Mouse (Mus musculus): Measurements from ENCODE around the gene Hmgxb4.

Gene Hmgxb4

GRCm38 (mm10) chr8:75018274-75018972 is 25.3 kb downstream of the Hmgxb4 start:
- no peak for DNase-seq (ENCODE audit: low spot score in 2 of 2)

DNA sequence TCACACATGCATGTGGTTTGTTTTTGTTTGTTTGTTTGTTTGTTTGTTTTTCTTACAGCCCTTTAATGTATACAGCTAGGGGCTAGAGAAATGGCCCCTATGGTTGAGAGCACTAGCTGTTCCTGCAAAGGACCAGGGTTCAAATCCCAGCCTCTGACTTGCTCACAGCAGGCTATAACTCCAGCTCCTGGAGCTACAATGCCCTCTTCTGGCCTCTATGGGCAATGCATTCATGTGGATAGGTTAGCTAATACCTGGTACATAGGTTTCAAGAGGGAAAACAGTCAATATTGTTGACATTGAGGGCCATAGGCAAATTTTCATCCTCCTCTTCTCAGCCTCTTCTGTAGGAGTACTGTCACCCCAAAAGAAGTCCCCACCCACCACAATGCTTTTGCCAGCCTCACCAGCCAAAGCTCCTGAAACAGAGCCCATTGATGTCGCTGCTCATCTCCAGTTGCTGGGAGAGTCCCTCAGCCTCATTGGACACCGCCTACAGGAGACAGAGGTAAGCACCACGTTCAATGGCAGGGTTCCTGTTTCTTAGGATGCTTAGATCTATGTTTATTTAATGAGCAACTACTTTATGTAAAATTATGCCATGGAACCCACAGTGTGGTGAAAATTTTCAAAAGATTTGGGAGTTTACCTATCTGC is 30.6 kb downstream of the Hmgxb4 start:
- DNase-seq (ENCODE audit: low spot score in 2 of 2), result no peak

GRCm38 (mm10) chr8:75025809-75026208 is 32.7 kb downstream of the Hmgxb4 start:
- no peak for DNase-seq (ENCODE audit: low spot score in 2 of 2)

GRCm38 (mm10) chr8:75030453-75031024 is 37.4 kb downstream of the Hmgxb4 start:
- no peak for DNase-seq (ENCODE audit: low spot score in 2 of 2)

DNA sequence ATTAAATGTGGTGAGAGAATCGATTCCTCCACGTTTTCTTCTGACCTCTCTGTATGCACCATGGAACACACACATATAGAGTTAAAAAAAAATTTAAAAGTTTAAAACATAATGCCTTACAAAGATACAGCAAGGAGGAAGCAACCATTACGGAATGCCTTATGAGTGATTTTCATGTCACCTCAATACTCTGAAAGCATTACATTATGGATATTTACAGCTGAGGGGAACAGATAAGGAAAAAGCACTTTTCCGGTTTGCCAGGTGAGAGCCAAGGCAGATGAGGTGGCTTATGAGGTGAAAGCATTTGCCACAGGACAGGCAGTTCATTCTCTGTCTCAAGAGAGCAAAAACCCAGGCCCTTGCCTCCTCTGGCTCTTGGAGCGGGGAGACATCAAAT is 39.8 kb downstream of the Hmgxb4 start:
- no peak for DNase-seq (ENCODE audit: low spot score in 2 of 2)

- peak; percentile 96 to 97 for DNase-seq (ENCODE audit: low spot score in 2 of 2)
Observed at GRCm38 (mm10) chr8:75033511-75034243, 40.5 kb downstream of the Hmgxb4 start, which contains the start of gene Tom1. Gene Tom1 (plus strand): TSS chr8:75033705.

DNA sequence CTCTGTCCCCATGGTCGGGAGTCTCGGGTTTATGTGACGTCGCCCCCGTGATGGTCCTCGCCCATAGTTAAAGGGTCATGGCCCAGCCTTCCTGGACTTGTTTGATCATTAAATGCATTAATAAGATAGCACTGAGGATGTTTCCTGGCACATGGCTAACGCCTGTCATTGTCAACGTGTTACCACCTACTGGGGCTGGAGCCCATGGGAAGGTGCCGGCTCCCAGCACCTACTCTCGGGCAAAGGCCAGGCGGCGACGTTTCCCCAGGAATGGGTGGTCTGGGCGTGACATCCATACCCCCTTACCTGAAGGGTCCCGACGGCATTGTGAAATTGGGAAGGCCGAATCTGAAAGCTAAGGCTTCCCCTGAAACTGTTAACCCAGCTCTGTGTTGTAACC is 41.1 kb downstream of the Hmgxb4 start:
- no peak for DNase-seq (ENCODE audit: low spot score in 2 of 2)

DNA sequence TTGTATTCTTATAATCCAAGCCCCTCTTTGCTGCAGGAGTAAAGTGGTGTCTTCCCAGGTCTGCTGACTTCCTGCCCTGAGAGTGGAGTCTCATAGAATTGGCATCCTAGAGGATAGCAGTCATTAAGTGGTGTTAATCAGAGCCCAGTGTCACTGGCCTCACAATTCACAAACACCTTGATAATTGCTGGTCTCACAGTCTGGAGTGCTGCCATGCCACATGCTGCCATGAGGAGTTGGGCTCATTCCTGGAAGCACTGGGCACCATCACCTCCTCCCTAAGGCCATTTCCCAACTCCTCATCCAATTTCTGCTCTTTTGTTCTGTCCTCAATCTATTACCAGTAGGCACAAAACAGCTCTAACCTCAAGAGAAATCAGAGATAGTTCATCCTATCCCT is 42.5 kb downstream of the Hmgxb4 start:
- DNase-seq (ENCODE audit: low spot score in 2 of 2), result no peak

GRCm38 (mm10) chr8:75038497-75038896 is 45.3 kb downstream of the Hmgxb4 start:
- no peak for DNase-seq (ENCODE audit: low spot score in 2 of 2)

GRCm38 (mm10) chr8:75039754-75040153 is 46.6 kb downstream of the Hmgxb4 start:
- DNase-seq (ENCODE audit: low spot score in 2 of 2), result no peak

DNA sequence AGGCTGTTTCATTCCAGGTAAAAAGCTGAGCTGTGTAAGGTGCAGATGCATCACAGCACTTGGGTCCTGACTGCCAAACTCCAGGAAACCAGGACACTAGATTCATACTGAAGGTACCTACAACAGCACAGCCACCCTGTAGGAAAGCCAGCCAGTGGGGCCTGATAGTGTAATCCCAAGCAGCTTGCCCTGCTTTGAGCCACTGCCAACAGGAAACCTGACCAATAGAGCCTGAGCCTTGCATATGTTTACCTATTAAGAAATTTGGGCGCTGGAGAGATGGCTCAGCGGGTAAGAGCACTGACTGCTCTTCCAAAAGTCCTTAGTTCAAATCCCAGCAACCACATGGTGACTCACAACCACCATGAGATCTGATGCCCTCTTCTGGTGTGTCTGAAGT is 49.0 kb downstream of the Hmgxb4 start:
- DNase-seq (ENCODE audit: low spot score in 2 of 2), result no peak

DNA sequence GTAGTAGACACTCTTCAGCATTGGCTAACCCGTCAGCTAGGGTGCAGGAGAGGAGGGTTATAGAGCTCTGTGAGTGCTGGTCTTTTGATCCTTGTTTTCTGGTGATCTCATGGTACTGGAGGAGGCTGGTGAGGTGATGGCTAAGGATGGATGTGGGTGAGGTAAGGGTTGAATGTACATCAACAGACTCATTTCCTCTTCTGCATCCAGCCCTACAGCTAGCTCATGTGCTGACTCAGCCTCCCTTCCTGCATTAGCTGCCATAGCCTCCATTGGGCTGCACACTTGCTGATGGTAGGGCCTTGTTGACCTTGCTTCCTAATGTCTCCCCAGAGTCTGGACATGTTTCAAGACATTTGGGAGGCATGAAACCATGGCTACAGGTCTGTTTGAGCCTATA is 49.8 kb downstream of the Hmgxb4 start:
- no peak for DNase-seq (ENCODE audit: low spot score in 2 of 2)

- DNase-seq (ENCODE audit: low spot score in 2 of 2), result no peak
Observed at GRCm38 (mm10) chr8:75046303-75046702, 53.1 kb downstream of the Hmgxb4 start.

- DNase-seq (ENCODE audit: low spot score in 2 of 2), result no peak
Observed at GRCm38 (mm10) chr8:75047784-75048183, 54.6 kb downstream of the Hmgxb4 start.

DNA sequence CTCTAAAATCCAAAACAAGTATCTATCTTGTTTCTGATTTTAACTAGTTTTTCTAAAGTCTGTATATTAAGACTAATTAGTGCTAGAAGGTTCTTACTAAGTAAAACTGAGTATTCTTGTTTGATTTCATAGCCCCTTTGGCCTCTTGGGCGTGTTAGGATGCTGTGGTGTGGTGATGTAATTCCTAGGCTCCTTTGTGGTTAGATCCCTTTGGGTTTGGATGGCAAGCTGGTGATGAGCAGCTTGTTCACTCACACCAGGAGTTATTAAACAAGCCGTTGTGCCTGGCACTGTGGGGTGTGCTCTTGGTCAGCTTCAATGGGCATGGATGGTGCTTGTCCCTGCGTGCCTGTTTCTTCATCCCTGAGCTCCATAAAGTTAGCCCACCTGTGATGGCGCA is 60.2 kb downstream of the Hmgxb4 start:
- DNase-seq (ENCODE audit: low spot score in 2 of 2), result no peak

DNA sequence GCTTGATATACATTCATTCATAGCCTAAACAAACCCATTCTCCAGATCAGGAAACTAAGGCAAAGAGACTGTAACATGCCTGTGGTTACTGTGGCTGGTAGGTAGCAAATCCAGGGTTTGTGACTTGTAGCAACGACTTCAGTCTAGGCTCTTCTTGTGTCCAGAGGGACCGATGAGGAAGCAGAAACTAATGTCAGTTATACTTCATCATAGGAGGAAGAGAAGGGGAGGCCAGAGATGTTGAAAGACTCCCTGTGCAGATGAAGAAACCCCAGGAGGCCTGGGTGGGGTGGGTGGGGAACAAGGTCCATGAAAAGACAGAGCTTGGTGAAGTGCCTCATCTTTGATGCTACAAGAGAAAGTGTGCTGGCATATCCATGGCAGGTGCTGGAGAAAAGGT is 62.5 kb downstream of the Hmgxb4 start:
- DNase-seq (ENCODE audit: low spot score in 2 of 2), result no peak

DNA sequence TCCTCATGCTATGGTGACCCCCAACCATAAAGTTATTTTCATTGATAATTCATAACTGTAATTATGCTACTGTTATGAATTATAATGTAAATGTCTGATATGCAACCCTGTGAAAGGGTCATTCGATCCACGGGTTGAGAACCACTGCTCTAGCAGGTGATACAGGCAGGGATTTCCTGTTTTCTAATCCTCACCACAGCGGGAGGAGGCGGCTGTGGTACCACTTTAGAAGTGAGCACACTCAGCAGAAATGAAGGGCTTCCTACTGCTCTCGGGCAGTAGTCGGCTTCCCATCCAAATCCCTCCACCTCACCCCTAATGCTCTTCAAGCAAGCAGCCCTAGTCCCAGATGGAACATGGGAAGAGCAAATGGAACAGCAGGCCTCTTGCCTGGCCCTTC is 66.9 kb downstream of the Hmgxb4 start:
- no peak for DNase-seq (ENCODE audit: low spot score in 2 of 2)

DNA sequence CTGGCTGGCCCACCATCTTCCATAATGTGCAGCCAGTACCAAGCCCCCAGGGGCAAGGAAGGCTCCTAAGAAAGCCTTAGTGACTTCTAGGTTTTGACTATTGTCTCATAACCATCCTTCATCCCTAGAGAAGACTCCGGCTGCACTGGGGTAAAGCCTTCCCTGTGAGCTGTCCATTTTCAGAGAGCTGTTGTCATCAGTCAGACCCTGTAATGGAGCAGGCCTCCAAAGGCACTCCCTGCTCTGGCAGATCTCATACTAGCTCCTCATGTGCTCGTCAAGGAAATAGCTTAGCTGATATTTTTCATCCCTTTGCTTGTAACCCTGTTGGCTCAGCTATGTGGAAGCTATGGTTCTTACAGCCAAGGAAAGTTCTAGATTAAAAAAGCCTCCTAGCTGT is 67.7 kb downstream of the Hmgxb4 start:
- DNase-seq (ENCODE audit: low spot score in 2 of 2), result no peak

- no peak for DNase-seq (ENCODE audit: low spot score in 2 of 2)
Observed at GRCm38 (mm10) chr8:75063290-75063689, 70.1 kb downstream of the Hmgxb4 start.

GRCm38 (mm10) chr8:75064790-75065189 is 71.6 kb downstream of the Hmgxb4 start:
- no peak for DNase-seq (ENCODE audit: low spot score in 2 of 2)

- DNase-seq (ENCODE audit: low spot score in 2 of 2), result no peak
Observed at GRCm38 (mm10) chr8:75067287-75067686, 74.1 kb downstream of the Hmgxb4 start.

- no peak for DNase-seq (ENCODE audit: low spot score in 2 of 2)
Observed at GRCm38 (mm10) chr8:75070297-75070696, 77.1 kb downstream of the Hmgxb4 start.

All from right cerebral cortex, postnatal 36 days (tissue).